Mouse (Mus musculus): ENCODE measurements at regions not wholly inside any gene's neighbourhood (a gene's known extent, or its start where the extent isn't known, plus 50 kb on each side); places are given as distances from the start of the nearest gene placed in this dataset.

- TF ChIP-seq CTCF (IDR thresholded peaks at IDR 0.05; ENCODE audit: borderline replicate concordance, insufficient read depth, low read depth, low read length) = no peak
- TF ChIP-seq POLR2A (IDR thresholded peaks at IDR 0.05; ENCODE audit: borderline replicate concordance, insufficient read depth, low read length) = no peak
These were observed 180.7 kb upstream of the Camk1g start for GRCm38 (mm10) chr1:193550761-193551160.
